Mouse (Mus musculus) adrenal gland, adult (tissue): ENCODE results near the gene Chrna9.

Experiments
- DNase-seq, 2 experiments: peaks; one replicate each; pipeline ENCODE4 v3.0.0; 2022 to 2023; ENCODE audit warnings: low spot score in 1 of 2; ENCODE audit not compliant: inconsistent age in 2 of 2

The Chrna9 gene

DNA sequence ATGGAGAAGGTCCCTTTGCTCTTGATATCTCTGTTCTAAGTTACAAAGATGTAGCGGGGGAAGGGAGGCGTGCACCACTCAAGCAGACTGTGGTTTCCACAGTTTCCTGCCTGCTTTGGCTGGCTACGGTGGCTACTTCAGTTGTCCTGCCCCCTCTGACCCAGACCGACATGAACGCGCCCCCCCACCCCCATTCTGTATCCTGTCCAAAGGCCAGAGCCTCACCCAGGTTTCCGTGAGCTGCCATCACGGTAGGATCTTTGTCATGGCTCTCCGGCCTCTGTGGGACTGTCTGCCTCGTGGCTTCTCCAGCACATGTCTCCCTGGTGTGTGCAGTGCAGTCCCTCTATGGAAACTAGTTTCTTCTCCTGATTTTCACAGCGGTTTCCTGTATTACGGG, 15.4 kb upstream of the Chrna9 start:
- DNase-seq, result no peak

- no peak for DNase-seq
Measured at GRCm38 (mm10) chr5:65919904-65920303, 14.8 kb upstream of the Chrna9 start.

- no peak for DNase-seq
Measured at GRCm38 (mm10) chr5:65920701-65921426, 13.9 kb upstream of the Chrna9 start.

GRCm38 (mm10) chr5:65921477-65922138, 13.1 kb upstream of the Chrna9 start:
- no peak for DNase-seq

DNA sequence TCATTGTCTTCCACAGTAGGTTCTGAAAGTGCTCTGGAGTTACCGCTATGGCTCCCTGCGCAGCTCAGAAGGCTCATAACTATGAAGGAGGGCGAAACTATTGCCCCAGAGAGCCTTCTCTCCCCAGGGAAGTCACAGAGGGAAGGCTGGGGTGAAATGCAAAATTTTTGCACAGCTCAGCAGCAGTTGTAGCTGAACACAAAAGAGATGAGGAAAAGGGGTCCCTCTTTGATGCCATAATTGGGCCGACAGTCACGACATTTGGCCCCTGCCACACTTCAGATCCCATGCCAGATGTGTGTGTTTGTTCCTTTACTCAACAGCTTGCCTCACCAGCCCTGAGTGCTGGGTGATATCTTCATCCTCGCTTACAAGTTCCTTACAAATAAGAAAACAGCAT, 8.1 kb upstream of the Chrna9 start:
- DNase-seq, result no peak

DNA sequence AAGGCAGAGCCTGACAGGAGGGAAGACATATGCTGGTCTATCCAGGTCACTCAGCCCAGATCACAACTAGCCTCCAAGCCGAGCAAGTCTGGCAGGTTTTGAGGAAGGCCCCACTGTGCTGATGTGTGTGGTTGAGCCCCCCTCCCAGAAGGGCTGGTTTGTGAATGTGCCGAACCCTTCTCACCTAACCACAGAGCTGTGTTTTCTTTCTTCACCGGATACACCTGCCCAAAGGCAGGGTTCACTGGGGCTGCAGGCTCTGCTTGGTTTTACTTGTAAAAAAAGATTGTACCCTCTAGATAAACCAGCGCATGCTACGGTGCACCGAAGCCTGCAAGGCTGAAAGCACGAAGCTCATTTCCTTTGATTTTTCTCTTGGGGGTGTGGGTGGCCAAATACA, 5.6 kb upstream of the Chrna9 start:
- DNase-seq, result no peak

DNA sequence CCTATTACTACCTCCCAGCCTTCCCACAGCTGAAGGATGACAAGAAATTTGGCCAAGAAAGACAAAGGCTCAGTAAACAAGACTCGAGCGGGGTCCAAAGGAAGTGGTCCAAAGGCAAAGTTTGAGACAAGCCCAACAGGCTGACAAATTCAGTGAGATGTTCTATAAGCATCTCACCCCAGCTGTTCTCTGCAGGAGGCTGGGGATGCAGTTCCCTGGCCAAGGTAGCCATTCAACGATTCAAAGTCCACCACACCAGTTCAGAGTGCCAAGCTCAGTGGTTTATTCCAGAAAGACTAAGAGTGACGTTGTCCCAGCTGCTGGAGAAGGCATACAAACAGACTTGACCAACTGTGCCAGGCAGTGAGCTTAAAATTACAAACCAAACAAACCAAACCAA, 4.5 kb upstream of the Chrna9 start:
- no peak for DNase-seq

GRCm38 (mm10) chr5:65933258-65933657, 1.5 kb upstream of the Chrna9 start:
- no peak for DNase-seq

GRCm38 (mm10) chr5:65933764-65934163, 957 bp upstream of the Chrna9 start:
- no peak for DNase-seq

- peak; percentile 32 to 71 for DNase-seq
Measured at GRCm38 (mm10) chr5:65937011-65937726, 2.4 kb downstream of the Chrna9 start.

DNA sequence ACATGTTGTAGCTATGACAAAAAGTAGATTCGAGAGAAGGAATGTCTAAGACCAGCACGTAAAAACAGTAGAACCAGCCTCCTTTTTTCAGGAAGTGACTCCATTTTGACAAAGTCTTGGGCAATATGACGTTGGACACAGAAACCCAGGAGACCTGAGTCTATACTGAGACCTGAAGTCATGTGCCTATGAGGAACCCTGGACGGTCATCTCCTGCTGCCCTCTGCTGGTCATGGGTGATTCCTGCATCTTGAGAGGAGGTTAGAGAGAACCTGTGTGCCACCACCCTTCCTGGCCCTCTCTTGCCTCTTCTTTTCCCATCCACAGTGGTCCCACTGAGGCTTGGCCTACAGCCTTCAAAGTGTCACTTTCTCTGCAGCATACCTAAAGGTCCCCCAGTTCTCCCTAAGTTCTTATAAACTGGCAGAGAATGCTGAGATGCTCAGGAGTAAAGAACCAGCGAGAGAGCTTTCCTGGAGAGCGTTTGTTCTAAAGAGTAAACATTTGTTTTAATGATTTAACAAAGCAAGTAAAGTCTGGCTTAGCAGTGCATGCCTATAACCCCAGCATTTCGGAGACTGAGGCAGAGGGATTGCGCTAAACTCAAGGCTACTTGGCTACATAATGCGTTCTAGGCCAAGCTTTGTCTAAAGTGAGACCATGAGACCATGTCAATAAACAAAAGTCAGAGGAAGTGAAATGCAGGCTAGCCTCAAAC, 3.4 kb downstream of the Chrna9 start:
- DNase-seq, result peak; percentile 82 to 94

DNA sequence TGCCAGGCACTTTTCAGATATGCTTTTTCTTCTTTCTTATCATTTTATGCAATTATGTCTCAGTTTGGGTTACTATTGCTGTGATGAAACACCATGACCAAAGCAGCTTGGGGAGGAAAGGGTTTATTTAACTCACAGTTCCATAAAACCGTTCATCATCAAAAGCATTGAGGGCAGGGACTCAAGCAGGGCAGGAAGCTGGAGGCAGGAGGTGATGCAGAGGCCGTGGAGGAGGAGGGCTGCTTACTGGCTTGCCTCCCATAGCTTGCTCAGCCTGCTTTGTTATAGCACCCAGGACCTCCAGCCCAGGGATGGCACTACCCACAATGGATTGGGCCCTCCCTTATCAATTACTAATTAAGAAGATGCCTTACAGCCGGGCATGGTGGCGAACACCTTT, 6.4 kb downstream of the Chrna9 start:
- DNase-seq, result no peak

GRCm38 (mm10) chr5:65949822-65950221, 15.1 kb downstream of the Chrna9 start:
- DNase-seq, result no peak

GRCm38 (mm10) chr5:65950236-65950635, 15.5 kb downstream of the Chrna9 start:
- DNase-seq, result peak in 1 of 2 experiments; percentile 58

- DNase-seq, result no peak
Measured at GRCm38 (mm10) chr5:65950679-65951512, 16.2 kb downstream of the Chrna9 start.

GRCm38 (mm10) chr5:65951513-65951909, 16.8 kb downstream of the Chrna9 start:
- peak in 1 of 2 experiments; percentile 63 for DNase-seq

DNA sequence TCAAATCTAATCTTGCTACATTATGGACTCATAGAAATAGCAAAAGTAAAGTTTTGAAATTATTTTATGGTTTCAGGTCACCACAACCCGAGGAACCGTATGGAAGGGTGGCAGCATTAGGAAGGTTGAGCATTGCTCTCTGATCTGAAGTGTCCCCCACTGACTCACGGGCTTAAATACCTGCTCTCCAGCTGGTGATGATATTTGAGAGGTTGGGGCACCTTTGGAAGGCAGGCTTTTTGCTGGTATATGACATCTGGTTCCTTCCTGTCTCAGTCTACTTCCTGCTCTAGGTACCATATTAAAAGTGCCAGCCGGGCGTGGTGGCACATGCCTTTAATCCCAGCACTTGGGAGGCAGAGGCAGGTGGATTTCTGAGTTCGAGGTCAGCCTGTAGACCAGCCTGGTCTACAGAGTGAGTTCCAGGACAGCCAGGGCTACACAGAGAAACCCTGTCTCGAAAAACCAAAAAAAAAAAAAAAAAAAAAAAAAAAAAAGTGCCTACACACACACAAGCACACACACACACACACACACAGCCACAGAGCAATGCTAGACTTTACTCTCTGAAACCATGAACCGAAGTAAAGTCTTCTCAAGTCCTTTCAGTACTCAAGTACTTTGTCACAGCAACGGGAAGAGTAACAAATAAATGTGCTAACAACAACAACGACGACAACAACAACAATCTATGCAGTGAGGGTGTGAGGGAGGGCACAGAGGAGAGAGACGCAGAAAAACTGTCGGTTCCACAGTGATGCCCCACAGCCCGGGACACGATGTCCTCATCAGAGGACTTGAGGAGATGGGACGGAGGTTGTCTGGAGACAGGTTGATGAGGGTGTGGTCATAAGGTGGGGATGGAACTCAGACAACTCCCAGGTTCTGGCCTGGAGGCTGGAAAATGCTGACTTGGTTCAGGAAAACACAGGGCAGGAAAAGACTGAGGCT, 19.7 kb downstream of the Chrna9 start:
- no peak for DNase-seq

DNA sequence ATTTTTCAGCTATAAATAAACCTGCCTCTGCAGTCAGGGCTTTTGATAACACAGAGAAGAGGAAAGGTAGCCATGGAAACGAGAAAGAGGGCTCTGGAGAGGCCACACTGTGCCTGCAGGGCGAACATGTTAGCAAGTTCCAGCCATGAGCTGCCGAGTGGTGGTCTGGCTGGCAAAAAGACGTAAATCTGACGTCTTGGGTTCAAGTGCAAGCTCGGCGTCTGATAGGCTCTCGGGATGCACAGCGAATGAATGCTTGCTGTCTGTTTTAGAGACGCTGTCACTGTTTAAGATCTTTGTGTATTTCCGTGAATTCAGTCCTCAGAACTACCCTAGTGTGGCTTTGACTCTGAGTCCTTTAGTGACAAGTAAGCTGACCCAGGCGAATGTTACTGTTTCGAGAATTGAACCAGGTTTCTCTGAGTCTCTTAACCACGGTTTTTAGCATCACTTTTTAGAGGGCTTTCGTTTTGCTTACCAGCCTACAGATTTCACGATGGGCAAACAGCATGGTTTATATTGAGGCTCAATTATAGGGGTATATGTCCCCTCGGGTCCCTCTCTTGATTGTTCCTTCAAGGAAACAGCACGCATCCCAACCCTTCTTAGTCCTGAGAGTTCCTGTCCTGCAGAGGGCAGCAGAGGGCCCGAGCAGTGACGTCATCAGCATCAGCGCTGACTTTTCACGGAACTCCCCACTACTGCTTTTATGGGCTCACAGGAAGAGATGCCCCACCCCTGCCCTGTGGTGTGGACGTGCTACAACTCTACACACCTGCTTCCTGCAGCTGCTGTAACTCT, 20.8 kb downstream of the Chrna9 start:
- DNase-seq, result peak; percentile 81 to 95
